In the genomic region with DNA sequence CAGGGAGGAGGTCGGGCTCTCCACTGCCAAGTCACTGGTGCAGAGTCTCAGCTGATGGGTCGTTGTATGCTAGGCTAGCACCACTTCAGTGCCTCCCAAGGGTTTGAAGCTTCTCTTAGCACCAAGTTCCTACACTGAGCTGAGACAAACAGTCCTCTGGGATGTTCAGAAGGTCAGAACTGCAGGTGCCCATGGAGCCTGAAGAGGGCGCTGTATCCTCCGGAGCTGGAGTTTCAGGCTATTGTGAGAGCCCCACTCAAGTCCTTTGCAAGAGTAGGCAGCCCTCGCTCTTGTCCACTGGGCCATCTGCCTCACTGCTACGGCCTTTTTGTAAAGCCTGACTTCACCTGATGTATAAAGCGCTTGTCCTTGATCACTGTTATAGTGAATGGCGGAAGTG, we compare ENCODE assay signal across 32 mouse cellular contexts. TPM values are rescaled to one million over a fixed set of nuclear protein-coding genes. Genes with fewer than 3 reads are reported as not detected.
DNase-seq lines count a peak whose midpoint lies in the region; ATAC-seq and TF ChIP-seq lines count a peak whose summit lies in the region.
"Had no signal": no experiment of that assay in that cellular context is flagged by ENCODE, and none has a peak within 500 bp of the region (broad histone marks: within the 10 kb centered on the region; RNA-seq: fewer than 3 reads in every experiment).

No protein-coding gene starts in this region.

- WGBS in kidney, postnatal 0 days = 59% methylated on average over 8 of the region's 8 CpGs
- WGBS in kidney, embryonic 14.5 days = 72% methylated on average over 8 of the region's 8 CpGs
- WGBS in forebrain, embryonic 14.5 days = 77% methylated on average over 8 of the region's 8 CpGs

- ATAC-seq in kidney, postnatal 0 days (replicated peaks; ENCODE audit: low FRiP score, low read depth) = no peak
- ATAC-seq in kidney, embryonic 14.5 days (ENCODE audit: low FRiP score, low TSS enrichment) = no peak
- no peak for ATAC-seq in forebrain, embryonic 14.5 days
- ATAC-seq: CD4-positive, CD25-positive, alpha-beta regulatory T cell, adult 4 months; forebrain, embryonic 16.5 days; hindbrain, embryonic 16.5 days; intestine, embryonic 15.5 days; liver, embryonic 12.5 days; liver, postnatal 0 days had no signal

- no peaks in the 10 kb centered on the region for H3K4me1 ChIP-seq in kidney, postnatal 0 days (replicated peaks; ENCODE audit: insufficient read depth, low read length)
- peaks cover 6% of the 10 kb centered on the region for H3K4me1 ChIP-seq in kidney, embryonic 14.5 days (ENCODE audit: control insufficient read depth, insufficient read depth, low read length)
- H3K4me1 ChIP-seq in testis, adult 2 months (ENCODE audit: control insufficient read depth, insufficient read depth, low read length) = no peaks in the 10 kb centered on the region
- H3K4me1 ChIP-seq in forebrain, embryonic 14.5 days (ENCODE audit: control insufficient read depth, insufficient read depth, low read length) = no peaks in the 10 kb centered on the region; the same call in 1 of the 2 replicates
- H3K4me1 ChIP-seq: embryonic facial prominence, embryonic 13.5 days; liver, embryonic 12.5 days; midbrain, embryonic 12.5 days; neural tube, embryonic 13.5 days had no signal

- H3K9me3 ChIP-seq in kidney, postnatal 0 days (replicated peaks; ENCODE audit: low read length) = no peaks in the 10 kb centered on the region
- H3K9me3 ChIP-seq in kidney, embryonic 14.5 days (ENCODE audit: control insufficient read depth, low read length) = no peaks in the 10 kb centered on the region
- H3K9me3 ChIP-seq in forebrain, embryonic 14.5 days (replicated peaks; ENCODE audit: control insufficient read depth, low read length) = no peaks in the 10 kb centered on the region
- H3K9me3 ChIP-seq: embryonic facial prominence, embryonic 13.5 days; hindbrain, embryonic 10.5 days; intestine, embryonic 15.5 days; midbrain, embryonic 12.5 days; neural tube, embryonic 13.5 days had no signal

- TF ChIP-seq CTCF in kidney, postnatal 0 days (IDR thresholded peaks at IDR 0.05; ENCODE audit: low read depth) = peak; percentile 56
- TF ChIP-seq CTCF in testis, adult 2 months (IDR thresholded peaks at IDR 0.05; ENCODE audit: control insufficient read depth, insufficient read depth, insufficient replicate concordance, low read depth, low read length) = peak; percentile 68; the same call in 1 of the 2 replicates

- no peak overlapping the region for H3K27ac ChIP-seq in kidney, postnatal 0 days
- no peak overlapping the region for H3K27ac ChIP-seq in kidney, embryonic 14.5 days (ENCODE audit: low read depth, low read length)
- no peak overlapping the region for H3K27ac ChIP-seq in testis, adult 2 months (ENCODE audit: control insufficient read depth, insufficient read depth, low read depth, low read length)
- H3K27ac ChIP-seq in forebrain, embryonic 14.5 days (ENCODE audit: low read depth, low read length) = no peak overlapping the region
- H3K27ac ChIP-seq: embryonic facial prominence, embryonic 13.5 days; forebrain, embryonic 10.5 days; heart, adult 2 months; hindbrain, embryonic 10.5 days; intestine, embryonic 15.5 days; left cerebral cortex, adult 2 months; liver, embryonic 12.5 days; midbrain, embryonic 12.5 days; neural tube, embryonic 13.5 days had no signal

- H3K27me3 ChIP-seq in kidney, postnatal 0 days (ENCODE audit: insufficient read depth, low read length) = no peaks in the 10 kb centered on the region
- no peaks in the 10 kb centered on the region for H3K27me3 ChIP-seq in kidney, embryonic 14.5 days (ENCODE audit: control insufficient read depth, insufficient read depth, low read length)
- H3K27me3 ChIP-seq in testis, adult 2 months (ENCODE audit: control insufficient read depth, insufficient read depth, low read length) = no peaks in the 10 kb centered on the region
- H3K27me3 ChIP-seq in forebrain, embryonic 14.5 days (replicated peaks; ENCODE audit: control insufficient read depth, insufficient read depth, low read length) = no peaks in the 10 kb centered on the region
- H3K27me3 ChIP-seq: embryonic facial prominence, embryonic 13.5 days; intestine, embryonic 15.5 days; liver, embryonic 12.5 days; midbrain, embryonic 12.5 days; neural tube, embryonic 13.5 days had no signal

- no peak overlapping the region for H3K4me2 ChIP-seq in kidney, postnatal 0 days (ENCODE audit: low read length)
- H3K4me2 ChIP-seq in kidney, embryonic 14.5 days (replicated peaks; ENCODE audit: low read depth, low read length) = no peak overlapping the region
- no peak overlapping the region for H3K4me2 ChIP-seq in forebrain, embryonic 14.5 days (ENCODE audit: low read length)
- H3K4me2 ChIP-seq: embryonic facial prominence, embryonic 13.5 days; intestine, embryonic 15.5 days; liver, embryonic 12.5 days; midbrain, embryonic 12.5 days; neural tube, embryonic 13.5 days had no signal

- H3K9ac ChIP-seq in kidney, postnatal 0 days (ENCODE audit: low read depth, low read length) = no peak overlapping the region
- no peak overlapping the region for H3K9ac ChIP-seq in kidney, embryonic 14.5 days (ENCODE audit: low read depth, low read length)
- no peak overlapping the region for H3K9ac ChIP-seq in forebrain, embryonic 14.5 days (ENCODE audit: low read length)
- H3K9ac ChIP-seq: embryonic facial prominence, embryonic 13.5 days; intestine, embryonic 15.5 days; liver, embryonic 12.5 days; liver, postnatal 0 days; midbrain, embryonic 12.5 days; neural tube, embryonic 13.5 days had no signal

- no peak for TF ChIP-seq POLR2A in testis, adult 2 months (IDR thresholded peaks at IDR 0.05; ENCODE audit: control insufficient read depth, low read depth, low read length)

- peak; percentile 22 for DNase-seq in kidney, postnatal 0 days (ENCODE audit: low spot score)
- no peak for DNase-seq in testis, postnatal 10 days (ENCODE audit: low spot score)
- DNase-seq in forelimb bud, embryonic 11.5 days (ENCODE audit: low read depth, low spot score) = peak; percentile 10
- no peak for DNase-seq in forebrain, embryonic 14.5 days (ENCODE audit: low spot score)
- DNase-seq in thymus, postnatal 25 days = no peak
- DNase-seq: adrenal gland, postnatal 10 days; cerebellum, adult 11 months; cerebellum, adult 9-11 months; embryo, embryonic 11 days; heart, adult 2 months; heart, postnatal 14 days; kidney, adult 9 months; kidney, postnatal 25 days; liver, postnatal 0 days; lung, postnatal 10 days; right cerebral cortex, postnatal 14 days; thymus, adult 2 months; thymus, postnatal 4 days had no signal

- no peak overlapping the region for H3K4me3 ChIP-seq in kidney, postnatal 0 days (replicated peaks; ENCODE audit: low read depth, low read length)
- H3K4me3 ChIP-seq in kidney, embryonic 14.5 days (ENCODE audit: low read length) = no peak overlapping the region
- no peak overlapping the region for H3K4me3 ChIP-seq in testis, adult 2 months (ENCODE audit: control insufficient read depth, low read depth, low read length)
- H3K4me3 ChIP-seq in forebrain, embryonic 14.5 days (ENCODE audit: low read depth, low read length) = no peak overlapping the region
- H3K4me3 ChIP-seq: embryonic facial prominence, embryonic 13.5 days; forebrain, embryonic 10.5 days; heart, adult 2 months; hindbrain, embryonic 10.5 days; intestine, embryonic 15.5 days; left cerebral cortex, adult 2 months; liver, embryonic 12.5 days; midbrain, embryonic 12.5 days; neural tube, embryonic 13.5 days had no signal

- no peaks in the 10 kb centered on the region for H3K36me3 ChIP-seq in kidney, postnatal 0 days (ENCODE audit: insufficient read depth, low read length)
- H3K36me3 ChIP-seq in kidney, embryonic 14.5 days (ENCODE audit: control insufficient read depth, insufficient read depth, low read length) = no peaks in the 10 kb centered on the region
- no peaks in the 10 kb centered on the region for H3K36me3 ChIP-seq in testis, adult 2 months (ENCODE audit: control insufficient read depth, insufficient read depth, low read length)
- no peaks in the 10 kb centered on the region for H3K36me3 ChIP-seq in forebrain, embryonic 14.5 days (ENCODE audit: control insufficient read depth, insufficient read depth, low read length)
- H3K36me3 ChIP-seq: embryonic facial prominence, embryonic 13.5 days; forebrain, embryonic 10.5 days; G1E; hindbrain, embryonic 10.5 days; intestine, embryonic 15.5 days; liver, embryonic 12.5 days; midbrain, embryonic 12.5 days; neural tube, embryonic 13.5 days had no signal

RNA-seq across cellular contexts. Expression of a gene that starts 6.8 kb away (rescaled TPM):
- polyA plus RNA-seq in kidney, postnatal 0 days (2015; fragmentation: Nextera tagmentation; extraction: Ambion mirVana) = 44.5 and 50.9 TPM in 2 replicates
- 50.2 and 73.4 TPM in 2 replicates for polyA plus RNA-seq in kidney, embryonic 14.5 days (2014; fragmentation: Nextera tagmentation; extraction: Ambion mirVana)
- 0.72 and 1.6 TPM in 2 replicates for polyA plus RNA-seq in testis, adult 2 months (2012; rRNA removed)
- polyA plus RNA-seq in forebrain, embryonic 14.5 days (2014; fragmentation: Nextera tagmentation; extraction: Ambion mirVana) = 13.8 and 23.4 TPM in 2 replicates
- polyA plus RNA-seq: G1E had no signal

Comparison
In these comparisons a context has a peak if more than half of its experiments do, and no peak if none do; other contexts are left out.
1. DNase-seq: peak in kidney, postnatal 0 days (single experiment) and forelimb bud, embryonic 11.5 days (single experiment); none in testis, postnatal 10 days (single experiment), forebrain, embryonic 14.5 days (single experiment) and thymus, postnatal 25 days (single experiment).